Mouse (Mus musculus): ENCODE results near the gene Rapgef5. TPM values are rescaled to one million over a fixed set of nuclear protein-coding genes. Genes with fewer than 3 reads are reported as not detected.

The Rapgef5 gene
- total and polyA plus RNA-seq, 3 experiments: not detected

GRCm38 (mm10) chr12:117751520-117752383 lies 235.5 kb downstream of the Rapgef5 start:
- Histone ChIP-seq H3K4me3 (ENCODE audit: control insufficient read depth in 1 of 2, insufficient read depth in 1 of 2, low read depth in 2 of 2, low read length in 2 of 2) (no peak overlapping the region), H3K9me3 (replicated peaks; ENCODE audit: insufficient read depth, low read length) (no peaks in the 10 kb centered on the region), H3K27me3 (ENCODE audit: control insufficient read depth in 1 of 2, insufficient read depth in 2 of 2, low read length in 2 of 2) (no peaks in the 10 kb centered on the region), H3K9ac (ENCODE audit: control insufficient read depth, low read depth, low read length, poor library complexity, severe bottlenecking) (no peak overlapping the region), H3K36me3 (ENCODE audit: control insufficient read depth in 1 of 2, insufficient read depth in 2 of 2, low read length in 2 of 2) (no peaks in the 10 kb centered on the region), H3K27ac (ENCODE audit: control insufficient read depth, low read depth, low read length) (no peak overlapping the region), H3K4me1 (ENCODE audit: control insufficient read depth in 1 of 2, insufficient read depth in 2 of 2, low read length in 2 of 2) (no peaks in the 10 kb centered on the region), H3K79me2 (ENCODE audit: control insufficient read depth, insufficient read depth, low read length, poor library complexity) (no peaks in the 10 kb centered on the region)
- no peak for TF ChIP-seq ELF1 (IDR thresholded peaks at IDR 0.05; ENCODE audit: low read depth, low read length)
- DNase-seq (ENCODE audit: low read depth, low spot score): no peak

GRCm38 (mm10) chr12:117756010-117756409 lies 239.7 kb downstream of the Rapgef5 start:
- H3K27me3 ChIP-seq (ENCODE audit: control insufficient read depth in 1 of 2, insufficient read depth in 2 of 2, low read length in 2 of 2): no peaks in the 10 kb centered on the region
- H3K79me2 ChIP-seq (ENCODE audit: control insufficient read depth, insufficient read depth, low read length, poor library complexity): no peaks in the 10 kb centered on the region
- TF ChIP-seq MYC (IDR thresholded peaks at IDR 0.05; ENCODE audit: low read depth, low read length) (no peak), RAD21 (IDR thresholded peaks at IDR 0.05; ENCODE audit: low read depth, low read length) (no peak), POLR2AphosphoS2 (IDR thresholded peaks at IDR 0.05; ENCODE audit: low read length) (no peak), ZKSCAN1 (IDR thresholded peaks at IDR 0.05; ENCODE audit: low read depth, low read length) (no peak), ZNF384 (IDR thresholded peaks at IDR 0.05; ENCODE audit: low read depth, low read length) (no peak), EP300 (IDR thresholded peaks at IDR 0.05; ENCODE audit: low read depth in 1 of 2, low read length in 2 of 2) (no peak), CTCF (IDR thresholded peaks at IDR 0.05 in 2 of 3, conservative IDR thresholded peaks at IDR 0.05 in 1 of 3; ENCODE audit: control insufficient read depth in 1 of 3, insufficient read depth in 1 of 3, low read depth in 2 of 3, low read length in 3 of 3, poor library complexity in 1 of 3, severe bottlenecking in 1 of 3) (no peak), MEF2A (IDR thresholded peaks at IDR 0.05; ENCODE audit: extremely low read depth, insufficient replicate concordance, low read depth, low read length, poor library complexity, severe bottlenecking) (no peak), MAFK (IDR thresholded peaks at IDR 0.05; ENCODE audit: borderline replicate concordance, low read depth, low read length) (no peak), POLR2A (IDR thresholded peaks at IDR 0.05; ENCODE audit: control insufficient read depth in 1 of 2, insufficient read depth in 1 of 2, low read depth in 1 of 2, low read length in 2 of 2, poor library complexity in 1 of 2) (no peak), TBP (IDR thresholded peaks at IDR 0.05; ENCODE audit: low read depth, low read length) (no peak), MYB (IDR thresholded peaks at IDR 0.05; ENCODE audit: low read depth, low read length) (no peak), SMC3 (IDR thresholded peaks at IDR 0.05; ENCODE audit: low read depth, low read length) (no peak), JUND (IDR thresholded peaks at IDR 0.05; ENCODE audit: low read depth, low read length) (no peak), USF1 (IDR thresholded peaks at IDR 0.05; ENCODE audit: low read depth, low read length) (no peak), ZMIZ1 (IDR thresholded peaks at IDR 0.05; ENCODE audit: low read depth, low read length) (no peak), ELF1 (IDR thresholded peaks at IDR 0.05; ENCODE audit: low read depth, low read length) (no peak), ETS1 (IDR thresholded peaks at IDR 0.05; ENCODE audit: low read depth, low read length) (no peak), CHD1 (IDR thresholded peaks at IDR 0.05; ENCODE audit: low read depth, low read length) (no peak), RCOR1 (IDR thresholded peaks at IDR 0.05; ENCODE audit: low read depth, low read length) (no peak)
- H3K9ac ChIP-seq (ENCODE audit: control insufficient read depth, low read depth, low read length, poor library complexity, severe bottlenecking): no peak overlapping the region
- no peak for DNase-seq (ENCODE audit: low read depth, low spot score)
- no peaks in the 10 kb centered on the region for H3K9me3 ChIP-seq (replicated peaks; ENCODE audit: insufficient read depth, low read length)
- no peaks in the 10 kb centered on the region for H3K36me3 ChIP-seq (ENCODE audit: control insufficient read depth in 1 of 2, insufficient read depth in 2 of 2, low read length in 2 of 2)
- no peaks in the 10 kb centered on the region for H3K4me1 ChIP-seq (ENCODE audit: control insufficient read depth in 1 of 2, insufficient read depth in 2 of 2, low read length in 2 of 2)
- H3K4me3 ChIP-seq (ENCODE audit: control insufficient read depth in 1 of 2, insufficient read depth in 1 of 2, low read depth in 2 of 2, low read length in 2 of 2): no peak overlapping the region
- H3K27ac ChIP-seq (ENCODE audit: control insufficient read depth, low read depth, low read length): no peak overlapping the region

All from MEL (cell line).